Mouse (Mus musculus) limb, embryonic 14.5 days (tissue): ENCODE measurements around the gene Pxt1. TPM values are rescaled to one million over a fixed set of nuclear protein-coding genes. Genes with fewer than 3 reads are reported as not detected.

Experiments
- ATAC-seq: fragments of 200-750 bp; cut with Nextera tagmentation; 2 replicates; pipeline ENCODE4 v1.8.0; 2017; ENCODE audit warnings: low read depth, moderate number of reproducible peaks, moderate TSS enrichment; ENCODE audit not compliant: low FRiP score
- DNase-seq: peaks from one replicate; pipeline ENCODE4 v3.0.0-alpha.2; 2015; ENCODE audit warnings: low spot score
- H3K27ac ChIP-seq: fragments of 300-500 bp; sonication (generic); replicated peaks from 2 replicates; pipeline ENCODE4 v1.5.1; 2014; ENCODE audit warnings: low read depth, mild to moderate bottlenecking, low read length, moderate library complexity, mixed read lengths
- H3K27me3 ChIP-seq: fragments of 300-500 bp; sonication (generic); 2 replicates; pipeline ENCODE4 v1.6.1; 2014; ENCODE audit warnings: low read length, mixed read lengths; ENCODE audit not compliant: control insufficient read depth, insufficient read depth
- H3K36me3 ChIP-seq: fragments of 300-500 bp; sonication (generic); 2 replicates; pipeline ENCODE4 v1.6.1; 2014; ENCODE audit warnings: mild to moderate bottlenecking, low read length, moderate library complexity, mixed read lengths; ENCODE audit not compliant: control insufficient read depth, insufficient read depth
- H3K4me1 ChIP-seq: fragments of 300-500 bp; sonication (generic); 2 replicates; pipeline ENCODE4 v1.6.1; 2014; ENCODE audit warnings: antibody characterized with exemption, low read length, mixed read lengths; ENCODE audit not compliant: control insufficient read depth, insufficient read depth
- H3K4me2 ChIP-seq: fragments of 300-500 bp; sonication (generic); replicated peaks from 2 replicates; pipeline ENCODE4 v1.6.1; 2014; ENCODE audit warnings: low read depth, mild to moderate bottlenecking, low read length, moderate library complexity; ENCODE audit not compliant: severe bottlenecking
- H3K4me3 ChIP-seq: fragments of 300-500 bp; sonication (generic); replicated peaks from 2 replicates; pipeline ENCODE4 v1.5.1; 2014; ENCODE audit warnings: low read length
- H3K9ac ChIP-seq: fragments of 300-500 bp; sonication (generic); 2 replicates; pipeline ENCODE4 v1.6.1; 2014; ENCODE audit warnings: mild to moderate bottlenecking, low read depth, low read length, moderate library complexity; ENCODE audit not compliant: severe bottlenecking
- H3K9me3 ChIP-seq: fragments of 300-500 bp; sonication (generic); 2 replicates; pipeline ENCODE4 v1.6.1; 2016; ENCODE audit warnings: low read length; ENCODE audit not compliant: control insufficient read depth
- POLR2A ChIP-seq: fragments of 200-500 bp; IDR thresholded peaks from 2 replicates; pipeline ENCODE4 v1.8.0; 2012; ENCODE audit warnings: inconsistent platforms, mild to moderate bottlenecking, moderate library complexity, borderline replicate concordance; ENCODE audit not compliant: insufficient read depth, insufficient read length; ENCODE audit errors: extremely low read depth
- WGBS: fragments of 180-500 bp; shearing (Covaris S2); extraction: QIAGEN DNeasy Blood & Tissue Kit; methylation state at CpG from one replicate; pipeline ENCODE4 v1.1.7; 2014; 5-methylcytosine and 5-hydroxymethylcytosine counted together
- polyA plus RNA-seq, 2 experiments: library from polyadenylated mRNA; depleted of rRNA in 1 of 2; stranded (reverse) in 1 of 2; unstranded in 1 of 2; fragments of >200 nt; fragmentation: Nextera tagmentation in 1 of 2; extraction: Ambion mirVana in 1 of 2; gene quantifications; 2 replicates each; pipeline versions ENCODE4 v1.2.1 to v1.2.3; 2012 to 2014

Pxt1 gene
- polyA plus RNA-seq, 2 experiments = 0.20 TPM; not detected in 1

- Histone ChIP-seq H3K27me3 (no peaks in the 10 kb centered on the region), H3K4me1 (no peaks in the 10 kb centered on the region), H3K9me3 (no peaks in the 10 kb centered on the region), H3K27ac (no peak overlapping the region), H3K9ac (no peak overlapping the region), H3K36me3 (peaks cover 82% of the 10 kb centered on the region), H3K4me2 (no peak overlapping the region), H3K4me3 (no peak overlapping the region)
- no peak for TF ChIP-seq POLR2A
- 79% methylated on average over 4 of the region's 4 CpGs for WGBS
- DNase-seq (peak; percentile 23), ATAC-seq (no peak)
These were observed 44.7 kb upstream of the Pxt1 start for GRCm38 (mm10) chr17:28988291-28988690.

- WGBS = 73% methylated on average over 4 of the region's 4 CpGs
- Histone ChIP-seq H3K4me3 (no peak overlapping the region), H3K36me3 (peaks cover 88% of the 10 kb centered on the region), H3K27ac (no peak overlapping the region), H3K9ac (no peak overlapping the region), H3K4me2 (no peak overlapping the region), H3K27me3 (no peaks in the 10 kb centered on the region), H3K4me1 (no peaks in the 10 kb centered on the region), H3K9me3 (no peaks in the 10 kb centered on the region)
- no peak for TF ChIP-seq POLR2A
- ATAC-seq (no peak; the same call in 1 of the 2 replicates), DNase-seq (peak; percentile 38)
These were observed 44.1 kb upstream of the Pxt1 start for GRCm38 (mm10) chr17:28987713-28988112.

DNA sequence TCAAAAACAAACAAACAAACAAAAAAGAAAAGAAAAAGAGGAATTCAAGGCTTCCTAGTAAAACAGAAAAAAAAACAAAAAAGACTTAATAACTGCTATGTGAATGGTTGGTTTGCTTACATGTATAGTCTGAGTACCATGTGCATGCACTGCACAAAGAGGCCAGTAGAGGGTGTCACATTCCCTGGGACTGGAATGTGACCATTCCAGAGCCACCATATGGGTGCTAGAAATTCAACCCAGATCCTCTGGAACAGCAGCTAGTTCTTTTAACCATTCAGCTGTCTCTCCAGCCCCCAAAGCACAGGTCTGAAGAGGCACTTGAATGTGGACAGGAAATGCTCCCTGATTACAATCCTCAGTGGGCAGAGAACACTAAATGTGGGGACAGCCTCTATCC lies 43.2 kb upstream of the Pxt1 start:
- H3K27me3 ChIP-seq = no peaks in the 10 kb centered on the region
- no peaks in the 10 kb centered on the region for H3K4me1 ChIP-seq
- no peak overlapping the region for H3K9ac ChIP-seq
- H3K36me3 ChIP-seq = peaks cover 91% of the 10 kb centered on the region
- DNase-seq (no peak), ATAC-seq (no peak)
- TF ChIP-seq POLR2A = no peak
- H3K4me3 ChIP-seq = no peak overlapping the region
- H3K9me3 ChIP-seq = no peaks in the 10 kb centered on the region
- H3K27ac ChIP-seq = no peak overlapping the region
- no peak overlapping the region for H3K4me2 ChIP-seq

DNA sequence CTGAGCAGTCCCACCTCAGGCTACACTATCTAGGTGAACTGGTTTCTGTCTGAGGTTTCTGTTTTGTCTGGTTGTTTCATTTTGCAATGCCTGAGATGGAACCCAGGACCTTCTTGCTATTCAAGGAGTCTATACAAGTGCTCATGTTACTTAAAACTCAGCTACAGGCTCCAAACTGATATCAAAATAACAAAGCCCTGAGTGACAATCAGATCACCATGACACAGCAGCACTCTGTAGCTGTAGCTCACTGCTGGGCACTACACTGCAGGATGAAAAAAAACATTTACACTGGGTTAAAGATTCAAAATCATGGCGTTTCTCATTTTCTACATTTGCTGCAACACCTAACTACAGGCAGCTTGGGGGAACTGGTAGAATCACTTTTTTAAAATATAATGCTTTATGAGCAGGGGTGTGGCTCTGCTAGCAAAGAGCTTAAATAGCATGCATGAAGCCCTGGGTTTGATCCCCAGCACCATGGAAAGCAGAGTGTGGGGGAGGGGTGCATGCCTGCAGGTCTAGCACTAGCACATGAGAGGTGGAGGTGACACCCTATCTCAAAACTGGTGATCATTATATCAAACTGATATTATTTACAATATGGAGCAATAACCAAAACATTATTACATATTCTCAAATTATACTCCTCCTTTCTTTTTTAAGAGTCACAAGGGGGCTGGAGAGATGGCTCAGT lies 41.2 kb upstream of the Pxt1 start:
- H3K36me3 ChIP-seq = peaks cover 86% of the 10 kb centered on the region
- no peak overlapping the region for H3K9ac ChIP-seq
- no peak overlapping the region for H3K4me2 ChIP-seq
- no peaks in the 10 kb centered on the region for H3K4me1 ChIP-seq
- WGBS = 90% methylated on average over 1 of the region's 1 CpGs
- H3K9me3 ChIP-seq = no peaks in the 10 kb centered on the region
- no peak overlapping the region for H3K27ac ChIP-seq
- ATAC-seq = no peak
- DNase-seq = no peak
- TF ChIP-seq POLR2A = no peak
- H3K4me3 ChIP-seq = no peak overlapping the region
- no peaks in the 10 kb centered on the region for H3K27me3 ChIP-seq

DNA sequence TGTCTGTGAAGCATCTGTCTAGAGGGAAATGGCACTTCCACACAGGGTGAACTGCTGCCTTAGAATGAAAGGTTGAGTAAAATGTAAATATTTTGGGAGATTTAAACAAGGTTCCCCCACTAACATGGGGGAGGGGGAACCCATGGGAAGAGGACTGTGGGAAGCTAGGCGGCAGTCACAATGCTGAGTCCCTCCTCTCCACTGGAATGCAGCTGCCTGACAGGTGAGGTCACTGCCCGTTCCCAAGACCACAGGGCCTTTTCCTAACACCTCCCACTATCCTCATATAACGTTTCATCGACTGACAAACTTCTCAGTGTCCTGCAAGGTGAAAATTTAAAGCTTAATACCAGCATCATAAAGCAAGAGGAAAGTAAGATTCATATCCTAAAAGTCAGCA lies 39.0 kb upstream of the Pxt1 start:
- H3K27ac ChIP-seq = no peak overlapping the region
- no peak overlapping the region for H3K4me3 ChIP-seq
- no peaks in the 10 kb centered on the region for H3K9me3 ChIP-seq
- no peak for ATAC-seq
- no peak for DNase-seq
- peaks cover 86% of the 10 kb centered on the region for H3K36me3 ChIP-seq
- WGBS = 41% methylated on average over 4 of the region's 4 CpGs
- no peak overlapping the region for H3K4me2 ChIP-seq
- H3K27me3 ChIP-seq = no peaks in the 10 kb centered on the region
- no peaks in the 10 kb centered on the region for H3K4me1 ChIP-seq
- no peak overlapping the region for H3K9ac ChIP-seq
- no peak for TF ChIP-seq POLR2A

DNA sequence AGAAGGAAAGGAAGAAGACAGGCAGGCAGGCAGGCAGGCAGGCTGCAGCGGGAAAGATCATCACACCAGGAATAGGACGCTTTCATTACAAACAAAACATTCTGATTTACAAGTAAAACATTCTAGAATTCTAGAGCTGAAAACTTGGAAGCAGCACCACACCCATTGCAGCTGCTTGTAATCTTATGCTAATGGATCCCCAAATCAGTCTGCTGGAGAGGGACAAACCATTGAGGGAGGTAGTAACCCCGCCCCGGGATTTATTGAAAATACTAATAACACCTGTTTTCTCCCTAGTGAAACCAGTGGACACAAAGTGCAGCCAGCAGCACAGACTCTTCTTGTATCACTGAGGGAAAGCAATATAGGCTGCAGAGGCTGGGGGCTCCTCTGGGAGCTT lies 37.4 kb upstream of the Pxt1 start:
- DNase-seq = no peak
- no peak overlapping the region for H3K4me2 ChIP-seq
- 73% methylated on average over 4 of the region's 4 CpGs for WGBS

More for the DNA sequence above, 37.4 kb upstream of the Pxt1 start:
- no peak overlapping the region for H3K27ac ChIP-seq
- H3K36me3 ChIP-seq = peaks cover 80% of the 10 kb centered on the region
- H3K27me3 ChIP-seq = no peaks in the 10 kb centered on the region
- H3K9ac ChIP-seq = no peak overlapping the region
- H3K4me3 ChIP-seq = no peak overlapping the region
- H3K4me1 ChIP-seq = no peaks in the 10 kb centered on the region
- H3K9me3 ChIP-seq = no peaks in the 10 kb centered on the region
- TF ChIP-seq POLR2A = no peak
- no peak for ATAC-seq
